Mouse (Mus musculus) T-helper 1 cell (primary cell): ENCODE results near the gene Med11.
"Not testable (repeated sequence)": the region's sequence is repeated elsewhere in the genome, so short reads cannot be mapped to it uniquely, and the experiment has no call there.

Experiments
- in situ Hi-C: fragments of 300-600 bp; cut with MboI, MseI; formaldehyde crosslinking; loops from one replicate; pipeline ENCODE4 v1.15.1; 2025; ENCODE audit warnings: high pct_unique_total_duplicates

The Med11 gene

DNA sequence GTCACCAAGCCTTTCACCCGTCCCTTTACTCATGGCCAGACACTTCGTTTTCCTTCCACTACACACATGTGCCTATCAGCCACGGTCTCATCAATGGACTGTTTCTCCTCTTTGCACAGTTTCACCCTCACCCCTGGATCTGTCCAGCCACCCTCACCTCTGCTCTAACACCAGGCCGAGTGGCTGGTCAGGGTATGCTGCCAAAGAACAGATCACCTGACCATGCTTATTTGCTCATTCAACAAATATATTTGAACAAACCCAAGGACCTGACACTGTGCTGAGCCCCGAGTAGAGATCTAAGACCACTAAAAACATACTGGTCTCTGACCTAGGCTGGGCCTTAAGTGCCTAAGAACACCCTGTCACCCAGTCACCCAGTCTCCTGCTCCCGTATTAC lies 7.1 kb upstream of the Med11 start:
- in situ Hi-C loops: loop anchor here (25.0 kb wide), 1 partner anchor 318 kb away; the partner anchor contains the start of gene Zfp3

DNA sequence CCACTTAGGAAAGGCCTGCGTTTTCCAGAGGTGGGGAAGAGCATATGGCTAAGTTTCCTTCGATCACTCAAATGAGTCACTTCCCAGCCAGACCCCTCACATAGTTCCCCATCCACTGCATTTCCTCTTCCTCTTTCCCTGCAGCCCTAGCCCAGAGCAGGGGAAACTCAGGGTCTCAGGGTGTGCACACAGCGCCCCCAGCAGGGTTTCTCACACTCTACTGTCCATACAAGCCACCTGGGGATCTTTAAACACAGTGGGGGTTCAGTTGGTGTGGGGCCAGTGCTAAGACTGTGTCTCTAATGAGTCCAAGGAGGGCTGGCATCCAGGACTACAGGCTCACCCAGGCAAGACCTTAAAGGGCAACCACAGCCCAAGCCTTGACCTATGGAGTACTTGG lies 5.0 kb upstream of the Med11 start:
- in situ Hi-C loops: loop anchor here (25.0 kb wide), 1 partner anchor 316 kb away; the partner anchor contains the start of gene Zfp3

DNA sequence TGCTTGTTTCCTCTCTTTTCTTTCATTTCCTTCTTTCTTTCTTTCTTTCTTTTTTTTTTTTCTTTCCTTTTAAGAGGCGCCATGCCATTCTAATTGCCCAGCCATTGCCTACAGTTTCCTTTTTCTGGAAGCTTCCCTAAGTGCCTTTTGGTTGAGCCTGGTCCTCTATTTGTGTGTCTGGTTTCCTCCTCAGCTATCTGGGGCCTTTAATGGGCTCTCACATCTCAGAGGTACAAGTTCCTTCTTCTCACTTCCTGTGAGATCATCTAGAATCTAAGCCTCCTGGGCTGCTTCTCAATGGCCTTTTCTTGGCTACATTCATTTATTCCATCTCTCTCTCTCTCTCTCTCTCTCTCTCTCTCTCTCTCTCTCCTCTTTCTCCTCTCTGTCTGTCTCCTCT lies 4.3 kb upstream of the Med11 start:
- in situ Hi-C loops: loop anchor here (25.0 kb wide), 1 partner anchor 315 kb away; the partner anchor contains the start of gene Zfp3

DNA sequence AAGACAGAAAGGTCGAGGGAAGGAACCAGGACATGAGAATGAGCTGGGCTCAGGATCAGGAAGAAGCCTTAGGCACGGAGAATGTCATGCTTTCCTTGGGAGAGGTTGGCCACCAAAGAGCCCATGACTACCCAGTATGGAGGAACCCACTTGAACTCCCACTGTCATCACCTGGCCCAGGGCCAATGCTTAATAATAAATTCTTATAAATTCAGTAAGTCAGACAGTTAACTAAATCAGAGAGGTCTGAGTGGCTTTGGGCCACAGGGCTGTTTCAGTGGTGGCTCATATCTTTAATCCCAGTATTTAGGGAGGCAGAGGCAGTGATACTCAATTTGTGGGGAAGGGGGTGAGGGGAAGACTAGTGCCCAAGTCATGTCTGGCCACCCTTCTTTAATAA lies 793 bp upstream of the Med11 start:
- in situ Hi-C loops: no loop called here

GRCm38 (mm10) chr11:70453261-70454044 lies 1.7 kb downstream of the Med11 start:
- in situ Hi-C loops: no loop called here

DNA sequence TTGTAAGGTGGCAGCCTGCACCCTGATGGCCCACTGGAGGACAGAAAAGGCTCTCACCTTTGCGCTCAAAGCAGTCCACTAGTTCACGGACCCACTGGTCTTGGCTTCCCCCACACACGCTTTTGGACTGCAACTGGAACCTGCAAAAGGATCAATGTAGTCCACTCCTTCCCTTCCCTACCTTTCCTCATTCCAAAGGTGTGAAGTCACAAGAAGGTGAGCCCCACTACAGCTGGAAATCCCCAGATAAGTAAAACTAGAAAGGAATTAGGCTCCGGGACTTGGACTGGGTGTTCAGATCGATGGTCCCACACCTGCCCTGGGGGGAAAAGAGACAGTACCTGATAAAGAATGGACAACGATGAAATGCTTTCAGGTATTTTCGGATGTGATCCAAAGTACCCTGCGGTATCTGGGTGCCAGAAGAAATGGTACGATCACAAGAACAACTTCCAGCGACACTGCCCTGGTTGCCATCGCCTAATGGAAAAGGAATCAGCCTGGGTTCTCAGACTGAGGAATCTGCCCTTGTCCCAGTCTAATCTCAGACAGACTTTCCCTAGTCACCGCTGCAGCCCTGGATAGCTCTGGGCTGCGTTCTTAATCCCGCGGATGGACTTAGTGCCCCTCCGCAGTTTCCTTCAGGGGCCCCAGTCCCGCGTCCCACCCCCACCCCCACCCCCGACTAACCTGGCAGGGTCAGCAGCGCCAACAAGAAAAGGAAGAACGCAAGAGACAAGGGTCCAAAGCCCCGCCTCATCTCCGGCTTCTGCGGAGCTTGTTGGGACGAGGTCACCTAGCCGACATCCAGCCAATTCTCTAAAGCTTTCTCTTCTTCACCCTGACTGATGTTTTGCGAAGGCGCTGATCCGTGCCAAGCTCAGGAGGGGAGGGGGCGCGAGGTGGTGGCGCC lies 7.2 kb downstream of the Med11 start, which contains the start of gene Zmynd15:
Gene Zmynd15 (plus strand): TSS at position 746 of the 913 bp plus-strand sequence.
- in situ Hi-C loops: no loop called here

GRCm38 (mm10) chr11:70459601-70460101 lies 7.9 kb downstream of the Med11 start, which contains the start of gene Cxcl16:
Gene Cxcl16 (minus strand): TSS chr11:70459984.
- in situ Hi-C loops: no loop called here

DNA sequence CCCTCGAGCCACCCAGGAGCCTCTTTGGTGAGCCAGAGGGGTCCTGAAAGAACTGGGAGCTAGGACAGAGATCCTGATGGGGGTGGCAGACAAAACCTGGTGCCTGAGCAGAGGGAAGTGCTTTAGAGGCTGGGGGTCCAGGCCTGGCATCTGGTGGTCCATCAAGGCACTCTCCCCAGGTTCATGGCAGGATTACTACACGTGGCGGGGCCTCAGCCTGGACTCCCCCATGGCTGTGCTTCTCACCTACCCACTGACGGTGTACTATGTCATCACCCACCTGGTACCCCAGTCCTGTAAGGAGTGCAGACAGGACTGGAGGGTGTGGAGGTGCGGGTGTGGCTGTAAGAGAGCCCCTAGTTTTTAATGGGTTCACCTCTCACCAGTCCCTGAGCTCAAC lies 12.3 kb downstream of the Med11 start:
- in situ Hi-C loops: no loop called here

DNA sequence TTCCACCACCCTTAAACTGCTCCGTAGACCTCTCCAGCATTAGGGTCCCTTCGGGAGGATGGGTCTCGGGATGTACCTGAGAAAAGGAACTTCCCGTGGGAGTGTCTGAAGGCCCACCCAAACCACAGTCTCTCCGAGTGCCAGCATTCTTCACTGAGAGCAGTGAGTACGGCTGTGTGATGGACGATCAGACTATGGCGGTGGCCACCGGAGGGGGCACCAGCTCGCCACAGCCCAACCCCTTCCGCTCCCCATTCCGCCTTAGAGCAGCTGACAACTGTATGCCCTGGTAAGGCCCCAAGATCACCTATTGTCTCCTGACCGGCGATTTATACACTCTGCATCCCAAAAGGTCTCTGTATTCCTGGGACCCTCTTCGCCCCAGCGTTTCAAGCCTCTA lies 13.5 kb downstream of the Med11 start:
- in situ Hi-C loops: no loop called here

- in situ Hi-C loops: no loop called here
These were observed 14.1 kb downstream of the Med11 start for GRCm38 (mm10) chr11:70465824-70466223.

DNA sequence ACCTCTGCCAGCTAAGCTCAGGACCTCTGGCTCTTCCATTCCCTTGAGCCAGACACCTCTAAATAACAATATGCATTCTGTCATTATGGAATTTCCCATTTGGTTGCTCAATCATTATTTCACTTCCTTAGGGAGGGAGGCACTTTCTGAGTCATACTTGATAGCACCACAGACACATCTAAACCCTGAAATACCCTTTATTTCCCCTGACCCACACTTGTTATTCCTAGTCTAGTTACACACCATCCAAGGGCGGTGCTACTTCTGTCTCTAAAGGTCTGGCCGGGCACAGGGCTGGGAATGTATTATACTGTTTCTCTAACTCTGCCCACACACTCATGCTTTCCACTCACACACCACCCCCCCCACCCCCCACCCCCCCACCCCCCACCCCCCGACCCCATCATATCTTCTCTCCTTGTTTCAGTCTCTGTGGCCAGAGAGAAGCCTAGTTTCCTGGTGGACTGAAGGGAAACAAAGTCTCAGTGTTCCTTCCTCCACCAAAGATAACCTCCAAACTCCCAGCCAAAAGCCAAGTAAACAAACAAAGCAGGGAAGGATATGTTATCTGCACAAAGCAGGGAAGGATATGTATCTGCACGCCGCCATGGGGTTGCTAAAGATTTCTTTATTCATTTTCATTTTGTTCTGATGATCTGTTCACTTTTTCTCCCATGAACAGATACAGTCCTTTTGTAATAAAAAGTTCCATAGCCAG lies 16.3 kb downstream of the Med11 start:
- in situ Hi-C loops: no loop called here

GRCm38 (mm10) chr11:70469764-70470163 lies 18.0 kb downstream of the Med11 start:
- in situ Hi-C loops: no loop called here

- in situ Hi-C loops: no loop called here
These were observed 21.0 kb downstream of the Med11 start for GRCm38 (mm10) chr11:70472716-70473115.

DNA sequence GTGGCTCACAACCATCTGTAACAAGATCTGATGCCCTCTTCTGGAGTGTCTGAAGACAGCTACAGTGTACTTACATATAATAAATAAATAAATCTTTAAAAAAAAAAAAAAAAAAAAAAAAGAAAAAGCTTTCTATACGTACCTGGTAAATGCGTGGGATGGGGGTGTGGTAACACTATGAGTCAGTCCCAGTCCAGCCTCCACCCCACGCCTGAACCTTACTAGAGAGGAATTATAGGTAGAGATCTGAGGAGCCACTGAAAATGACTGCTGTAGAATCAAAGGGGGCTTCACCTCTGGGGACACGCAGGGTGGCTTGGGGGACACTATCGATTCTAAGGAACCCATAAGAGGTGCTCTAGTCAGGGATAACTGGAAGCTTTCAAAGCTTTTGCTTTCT lies 21.6 kb downstream of the Med11 start:
- in situ Hi-C loops: not testable (repeated sequence)

GRCm38 (mm10) chr11:70474872-70475534 lies 23.3 kb downstream of the Med11 start:
- in situ Hi-C loops: no loop called here

DNA sequence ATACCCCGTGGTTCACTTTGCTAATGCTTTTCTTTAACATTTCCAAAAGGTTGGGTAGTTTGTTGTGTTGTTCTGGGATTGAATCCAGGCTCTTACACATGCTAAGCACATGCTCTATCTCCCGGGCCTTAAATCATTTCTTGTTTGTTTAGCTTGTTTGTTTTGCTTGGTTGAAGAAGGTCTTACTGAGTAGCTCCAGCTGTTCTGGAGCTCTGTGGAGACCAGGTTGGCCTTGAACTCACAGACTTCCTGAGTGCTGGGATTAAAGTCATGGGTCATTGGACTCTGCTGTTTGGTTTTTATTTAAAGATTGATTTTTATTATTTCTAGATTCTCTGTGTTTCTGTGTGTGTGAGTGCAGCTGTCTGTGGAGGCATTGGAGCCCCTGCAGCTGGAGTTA lies 33.8 kb downstream of the Med11 start:
- in situ Hi-C loops: no loop called here

DNA sequence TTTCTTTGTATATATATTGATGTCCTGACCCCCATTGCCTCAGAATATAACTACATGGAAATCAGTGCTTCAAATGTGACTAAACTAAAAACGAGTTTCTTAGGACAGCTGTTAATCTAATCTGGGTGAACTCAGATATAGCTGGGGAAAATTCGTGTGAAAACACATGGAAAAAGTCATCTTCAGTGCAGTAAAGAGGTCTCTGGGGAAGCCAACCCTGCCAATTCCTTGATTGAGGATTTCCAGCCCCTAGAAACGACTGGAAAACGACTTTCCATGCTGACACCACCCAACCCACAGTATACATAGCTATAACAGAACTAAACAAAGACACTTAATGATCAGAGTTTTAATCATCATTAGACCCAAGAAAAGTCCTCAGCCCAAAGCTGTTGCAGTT lies 36.1 kb downstream of the Med11 start:
- in situ Hi-C loops: no loop called here

- in situ Hi-C loops: no loop called here
These were observed 37.4 kb downstream of the Med11 start for GRCm38 (mm10) chr11:70489138-70489537.

GRCm38 (mm10) chr11:70489684-70490083 lies 38.0 kb downstream of the Med11 start:
- in situ Hi-C loops: no loop called here

GRCm38 (mm10) chr11:70499566-70500475 lies 48.1 kb downstream of the Med11 start:
- in situ Hi-C loops: no loop called here
